Mouse (Mus musculus) limb, embryonic 12.5 days (tissue): ENCODE measurements around the gene Rpap3. TPM values are rescaled to one million over a fixed set of nuclear protein-coding genes. Genes with fewer than 3 reads are reported as not detected.
A peak's percentile ranks its signal among the peaks of the same experiment; 100 is the strongest.

Experiments
- ATAC-seq: fragments of 200-750 bp; cut with Nextera tagmentation; 2 replicates; pipeline ENCODE4 v1.8.0; 2017; ENCODE audit warnings: low read depth, moderate TSS enrichment; ENCODE audit not compliant: insufficient number of reproducible peaks, insufficient read depth, low FRiP score, low TSS enrichment
- H3K27ac ChIP-seq: fragments of 300-500 bp; sonication (generic); 2 replicates; pipeline ENCODE4 v1.5.1; 2016; ENCODE audit warnings: mild to moderate bottlenecking, moderate library complexity
- H3K27me3 ChIP-seq: fragments of 300-500 bp; sonication (generic); 2 replicates; pipeline ENCODE4 v1.6.1; 2016; ENCODE audit warnings: mild to moderate bottlenecking, moderate library complexity
- H3K36me3 ChIP-seq: fragments of 300-500 bp; sonication (generic); 2 replicates; pipeline ENCODE4 v1.6.1; 2016; ENCODE audit warnings: mild to moderate bottlenecking, moderate library complexity
- H3K4me1 ChIP-seq: fragments of 300-500 bp; sonication (generic); replicated peaks from 2 replicates; pipeline ENCODE4 v1.6.1; 2016
- H3K4me2 ChIP-seq: fragments of 300-500 bp; sonication (generic); 2 replicates; pipeline ENCODE4 v1.6.1; 2016; ENCODE audit warnings: mild to moderate bottlenecking, moderate library complexity
- H3K4me3 ChIP-seq: fragments of 300-500 bp; sonication (generic); replicated peaks from 2 replicates; pipeline ENCODE4 v1.5.1; 2016; ENCODE audit warnings: mild to moderate bottlenecking
- H3K9ac ChIP-seq: fragments of 300-500 bp; sonication (generic); replicated peaks from 2 replicates; pipeline ENCODE4 v1.6.1; 2016; ENCODE audit warnings: mild to moderate bottlenecking, moderate library complexity
- H3K9me3 ChIP-seq: fragments of 300-500 bp; sonication (generic); 2 replicates; pipeline ENCODE4 v1.6.1; 2016; ENCODE audit warnings: mild to moderate bottlenecking, moderate library complexity
- WGBS: fragments of 180-500 bp; shearing (Covaris S2); methylation state at CpG from one replicate; pipeline ENCODE4 v1.1.7; 2016; 5-methylcytosine and 5-hydroxymethylcytosine counted together
- polyA plus RNA-seq: library from polyadenylated mRNA; unstranded; fragments of >200 nt; fragmentation: Nextera tagmentation; extraction: Ambion mirVana; gene quantifications from 2 replicates; pipeline ENCODE4 v1.2.1, GENCODE M21; 2016

The Rpap3 gene
- polyA plus RNA-seq, 1 experiment from 2014 or later: 40.4 TPM

- no peak for ATAC-seq
- 36% methylated on average over 15 of the region's 15 CpGs for WGBS
- no peak overlapping the region; the same call in 1 of the 2 replicates for H3K4me2 ChIP-seq
Observed at GRCm38 (mm10) chr15:97721008-97721701, 15.5 kb upstream of the Rpap3 start.

GRCm38 (mm10) chr15:97720026-97720675, 14.5 kb upstream of the Rpap3 start:
- H3K4me2 ChIP-seq: no peak overlapping the region
- WGBS: 77% methylated on average over 12 of the region's 12 CpGs
- H3K36me3 ChIP-seq: no peaks in the 10 kb centered on the region
- no peaks in the 10 kb centered on the region for H3K9me3 ChIP-seq
- H3K9ac ChIP-seq: no peak overlapping the region
- H3K4me1 ChIP-seq: peaks cover 23% of the 10 kb centered on the region
- peak overlapping the region; percentile 36; the same call in 1 of the 2 replicates for H3K27ac ChIP-seq
- no peak overlapping the region for H3K4me3 ChIP-seq
- no peaks in the 10 kb centered on the region for H3K27me3 ChIP-seq
- no peak for ATAC-seq

More at GRCm38 (mm10) chr15:97721008-97721701, 15.5 kb upstream of the Rpap3 start:
- Histone ChIP-seq H3K9ac (no peak overlapping the region), H3K36me3 (no peaks in the 10 kb centered on the region), H3K4me1 (peaks cover 23% of the 10 kb centered on the region), H3K27ac (peak overlapping the region; percentile 26; the same call in 1 of the 2 replicates), H3K4me3 (no peak overlapping the region), H3K27me3 (no peaks in the 10 kb centered on the region), H3K9me3 (no peaks in the 10 kb centered on the region)

- Histone ChIP-seq H3K27me3 (no peaks in the 10 kb centered on the region), H3K27ac (no peak overlapping the region), H3K4me1 (peaks cover 23% of the 10 kb centered on the region), H3K4me3 (no peak overlapping the region), H3K9me3 (no peaks in the 10 kb centered on the region), H3K9ac (no peak overlapping the region), H3K4me2 (no peak overlapping the region), H3K36me3 (no peaks in the 10 kb centered on the region)
- ATAC-seq: no peak
- WGBS: 96% methylated on average over 12 of the region's 12 CpGs
Observed at GRCm38 (mm10) chr15:97719494-97719893, 13.9 kb upstream of the Rpap3 start.

- Histone ChIP-seq H3K4me2 (no peak overlapping the region), H3K9me3 (no peaks in the 10 kb centered on the region), H3K4me1 (peaks cover 23% of the 10 kb centered on the region), H3K27ac (no peak overlapping the region), H3K9ac (no peak overlapping the region), H3K27me3 (no peaks in the 10 kb centered on the region), H3K36me3 (no peaks in the 10 kb centered on the region), H3K4me3 (no peak overlapping the region)
- 91% methylated on average over 8 of the region's 8 CpGs for WGBS
- no peak for ATAC-seq
Observed at GRCm38 (mm10) chr15:97718535-97719155, 13.0 kb upstream of the Rpap3 start.

GRCm38 (mm10) chr15:97717861-97718534, 12.4 kb upstream of the Rpap3 start:
- H3K4me3 ChIP-seq: no peak overlapping the region
- H3K4me2 ChIP-seq: no peak overlapping the region
- H3K9ac ChIP-seq: 0 out of 2 replicates have a peak overlapping the region, but pooled peaks have one; percentile 1
- 23% methylated on average over 12 of the region's 12 CpGs for WGBS
- H3K27ac ChIP-seq: peak overlapping the region; percentile 41; the same call in 1 of the 2 replicates
- 0 out of 2 replicates have a peak, but pooled peaks have one; percentile 56 for ATAC-seq
- H3K4me1 ChIP-seq: peaks cover 23% of the 10 kb centered on the region
- H3K36me3 ChIP-seq: no peaks in the 10 kb centered on the region
- H3K27me3 ChIP-seq: no peaks in the 10 kb centered on the region
- no peaks in the 10 kb centered on the region for H3K9me3 ChIP-seq

GRCm38 (mm10) chr15:97716782-97717181, 11.2 kb upstream of the Rpap3 start:
- Histone ChIP-seq H3K27me3 (no peaks in the 10 kb centered on the region), H3K4me3 (no peak overlapping the region), H3K9ac (no peak overlapping the region), H3K27ac (no peak overlapping the region), H3K4me2 (no peak overlapping the region), H3K4me1 (peaks cover 22% of the 10 kb centered on the region), H3K36me3 (no peaks in the 10 kb centered on the region), H3K9me3 (no peaks in the 10 kb centered on the region)
- no peak for ATAC-seq
- WGBS: 88% methylated on average over 11 of the region's 11 CpGs

- 86% methylated on average over 1 of the region's 1 CpGs for WGBS
- Histone ChIP-seq H3K4me2 (no peak overlapping the region), H3K27ac (no peak overlapping the region), H3K27me3 (no peaks in the 10 kb centered on the region), H3K4me1 (peaks cover 13% of the 10 kb centered on the region), H3K36me3 (no peaks in the 10 kb centered on the region), H3K4me3 (no peak overlapping the region), H3K9ac (no peak overlapping the region), H3K9me3 (no peaks in the 10 kb centered on the region)
- ATAC-seq: no peak
Observed at GRCm38 (mm10) chr15:97715734-97716133, 10.1 kb upstream of the Rpap3 start.

- peaks cover 9% of the 10 kb centered on the region for H3K4me1 ChIP-seq
- no peak overlapping the region for H3K27ac ChIP-seq
- no peaks in the 10 kb centered on the region for H3K9me3 ChIP-seq
- no peaks in the 10 kb centered on the region for H3K36me3 ChIP-seq
- H3K9ac ChIP-seq: no peak overlapping the region
- no peak for ATAC-seq
- H3K27me3 ChIP-seq: no peaks in the 10 kb centered on the region
- no peak overlapping the region for H3K4me2 ChIP-seq
- 89% methylated on average over 8 of the region's 8 CpGs for WGBS
- no peak overlapping the region for H3K4me3 ChIP-seq
Observed at GRCm38 (mm10) chr15:97715083-97715482, 9.5 kb upstream of the Rpap3 start.

- ATAC-seq: no peak
- Histone ChIP-seq H3K4me2 (no peak overlapping the region), H3K4me3 (no peak overlapping the region), H3K4me1 (0 out of 2 replicates have a peak, but pooled peaks cover 4% of the 10 kb centered on the region), H3K27me3 (no peaks in the 10 kb centered on the region), H3K9me3 (no peaks in the 10 kb centered on the region), H3K9ac (no peak overlapping the region), H3K27ac (no peak overlapping the region), H3K36me3 (no peaks in the 10 kb centered on the region)
- 71% methylated on average over 6 of the region's 6 CpGs for WGBS
Observed at GRCm38 (mm10) chr15:97712546-97712945, 6.9 kb upstream of the Rpap3 start.

- Histone ChIP-seq H3K27me3 (no peaks in the 10 kb centered on the region), H3K27ac (peak overlapping the region; percentile 4; the same call in 1 of the 2 replicates), H3K4me1 (0 out of 2 replicates have a peak, but pooled peaks cover 4% of the 10 kb centered on the region), H3K4me3 (no peak overlapping the region), H3K9ac (no peak overlapping the region), H3K36me3 (no peaks in the 10 kb centered on the region), H3K9me3 (no peaks in the 10 kb centered on the region), H3K4me2 (no peak overlapping the region)
- ATAC-seq: no peak
- 32% methylated on average over 6 of the region's 6 CpGs for WGBS
Observed at GRCm38 (mm10) chr15:97710906-97711305, 5.3 kb upstream of the Rpap3 start.

GRCm38 (mm10) chr15:97696616-97697015, 9.0 kb downstream of the Rpap3 start:
- Histone ChIP-seq H3K27ac (no peak overlapping the region), H3K4me2 (no peak overlapping the region), H3K4me3 (no peak overlapping the region), H3K27me3 (no peaks in the 10 kb centered on the region), H3K36me3 (peaks cover 94% of the 10 kb centered on the region), H3K9ac (no peak overlapping the region), H3K9me3 (no peaks in the 10 kb centered on the region), H3K4me1 (no peaks in the 10 kb centered on the region)
- ATAC-seq: no peak
- 87% methylated on average over 10 of the region's 10 CpGs for WGBS
